Mouse (Mus musculus) left cerebral cortex, postnatal 36 days (tissue): ENCODE measurements at regions not wholly inside any gene's neighbourhood (a gene's known extent, or its start where the extent isn't known, plus 50 kb on each side); places are given as distances from the start of the nearest gene placed in this dataset.
A peak's percentile ranks its signal among the peaks of the same experiment; 100 is the strongest.

Source experiments
- DNase-seq, 2 experiments: peaks; one replicate each; pipeline ENCODE4 v3.0.0; 2021 to 2022; ENCODE audit warnings: low spot score in 2 of 2, mixed read lengths in 1 of 2
- intact Hi-C: fragments of 180-260 bp; cut with DNase I; formaldehyde crosslinking; loops from one replicate; pipeline ENCODE4 v1.15.1; 2025

- intact Hi-C loops: no loop called here
- DNase-seq: no peak
Measured at GRCm38 (mm10) chr16:73450634-73451245, 960.9 kb downstream of the Robo2 start.

GRCm38 (mm10) chr16:73449836-73450235, 961.8 kb downstream of the Robo2 start:
- DNase-seq: no peak
- intact Hi-C loops: no loop called here

- no peak for DNase-seq
- intact Hi-C loops: no loop called here
Measured at GRCm38 (mm10) chr16:73435726-73436125, 975.9 kb downstream of the Robo2 start.

- intact Hi-C loops: no loop called here
- no peak for DNase-seq
Measured at GRCm38 (mm10) chr16:73424851-73425250, 986.8 kb downstream of the Robo2 start.

- intact Hi-C loops: no loop called here
Measured at GRCm38 (mm10) chr16:73424311-73424710, 987.3 kb downstream of the Robo2 start.

GRCm38 (mm10) chr16:73404509-73404908, 1007.1 kb downstream of the Robo2 start:
- DNase-seq: no peak
- intact Hi-C loops: no loop called here

More at GRCm38 (mm10) chr16:73424311-73424710, 987.3 kb downstream of the Robo2 start:
- DNase-seq: no peak

GRCm38 (mm10) chr16:73404099-73404498, 1007.5 kb downstream of the Robo2 start:
- intact Hi-C loops: no loop called here
- DNase-seq: no peak

- intact Hi-C loops: no loop called here
- no peak for DNase-seq
Measured at GRCm38 (mm10) chr16:73379056-73379455, 1032.6 kb downstream of the Robo2 start.

GRCm38 (mm10) chr16:73374608-73375165, 1036.9 kb downstream of the Robo2 start:
- intact Hi-C loops: no loop called here
- DNase-seq: no peak

- intact Hi-C loops: no loop called here
- no peak for DNase-seq
Measured at GRCm38 (mm10) chr16:73368607-73369233, 1042.9 kb downstream of the Robo2 start.

- intact Hi-C loops: no loop called here
Measured at GRCm38 (mm10) chr16:73367926-73368325, 1043.7 kb downstream of the Robo2 start.

GRCm38 (mm10) chr16:73367226-73367840, 1044.3 kb downstream of the Robo2 start:
- peak; percentile 19 to 22 for DNase-seq
- intact Hi-C loops: no loop called here

More at GRCm38 (mm10) chr16:73367926-73368325, 1043.7 kb downstream of the Robo2 start:
- no peak for DNase-seq

GRCm38 (mm10) chr16:73350698-73351097, 1042.6 kb downstream of the Robo1 start:
- intact Hi-C loops: no loop called here
- no peak for DNase-seq

- no peak for DNase-seq
- intact Hi-C loops: no loop called here
Measured at GRCm38 (mm10) chr16:73343941-73344340, 1035.8 kb downstream of the Robo1 start.

GRCm38 (mm10) chr16:73343531-73343930, 1035.4 kb downstream of the Robo1 start:
- intact Hi-C loops: no loop called here
- no peak for DNase-seq

- intact Hi-C loops: no loop called here
Measured at GRCm38 (mm10) chr16:73317644-73318043, 1009.5 kb downstream of the Robo1 start.

GRCm38 (mm10) chr16:73310096-73310495, 1002.0 kb downstream of the Robo1 start:
- intact Hi-C loops: no loop called here
- no peak for DNase-seq

More at GRCm38 (mm10) chr16:73317644-73318043, 1009.5 kb downstream of the Robo1 start:
- DNase-seq: no peak

GRCm38 (mm10) chr16:73279951-73280350, 971.8 kb downstream of the Robo1 start:
- intact Hi-C loops: no loop called here

GRCm38 (mm10) chr16:73259691-73260090, 951.6 kb downstream of the Robo1 start:
- intact Hi-C loops: no loop called here
- no peak for DNase-seq

More at GRCm38 (mm10) chr16:73279951-73280350, 971.8 kb downstream of the Robo1 start:
- DNase-seq: no peak

- no peak for DNase-seq
Measured at GRCm38 (mm10) chr16:73259283-73259682, 951.2 kb downstream of the Robo1 start.

More at GRCm38 (mm10) chr16:73259283-73259682, 951.2 kb downstream of the Robo1 start:
- intact Hi-C loops: no loop called here
